Comparison of ENCODE assay signal across 11 mouse cellular contexts in genomic region chr11:6174719-6175118, GRCm38 (mm10). TPM values are rescaled to one million over a fixed set of nuclear protein-coding genes. Genes with fewer than 3 reads are reported as not detected.
DNase-seq lines count a peak whose midpoint lies in the region; TF ChIP-seq lines count a peak whose summit lies in the region.
"Had no signal": no experiment of that assay in that cellular context is flagged by ENCODE, and none has a peak within 500 bp of the region (broad histone marks: within the 10 kb centered on the region; RNA-seq: fewer than 3 reads in every experiment).

No protein-coding gene starts in this region.

- H3K27me3 ChIP-seq in kidney, adult 2 months (replicated peaks; ENCODE audit: control insufficient read depth, insufficient read depth, low read length): no peaks in the 10 kb centered on the region
- H3K27me3 ChIP-seq: embryonic facial prominence, embryonic 12.5 days; lung, embryonic 15.5 days; Patski had no signal

- WGBS in kidney, adult 2 months: 31% methylated on average over 7 of the region's 7 CpGs

- peaks cover 5% of the 10 kb centered on the region; the same call in 1 of the 2 replicates for H3K4me1 ChIP-seq in kidney, adult 2 months (ENCODE audit: control insufficient read depth, insufficient read depth, low read length)

- H3K27ac ChIP-seq in kidney, adult 2 months (ENCODE audit: insufficient read depth, low read depth, low read length): no peak overlapping the region
- H3K27ac ChIP-seq: embryonic facial prominence, embryonic 12.5 days; lung, embryonic 15.5 days had no signal

- TF ChIP-seq POLR2A in kidney, adult 2 months (IDR thresholded peaks at IDR 0.05; ENCODE audit: low read depth, low read length): no peak

- no peak for TF ChIP-seq CTCF in kidney, adult 2 months (conservative IDR thresholded peaks at IDR 0.05; ENCODE audit: insufficient read depth, insufficient read length, low read depth, low read length)

- H3K4me3 ChIP-seq in kidney, adult 2 months (ENCODE audit: insufficient read depth, low read depth, low read length): no peak overlapping the region
- H3K4me3 ChIP-seq: embryonic facial prominence, embryonic 12.5 days; lung, embryonic 15.5 days had no signal

- no peaks in the 10 kb centered on the region for H3K36me3 ChIP-seq in kidney, adult 2 months (ENCODE audit: control insufficient read depth, insufficient read depth, low read length)
- H3K36me3 ChIP-seq: embryonic facial prominence, embryonic 12.5 days; lung, embryonic 15.5 days had no signal

- DNase-seq in kidney, postnatal 10 days: peak; percentile 30
- no peak for DNase-seq in kidney, adult 2 months
- DNase-seq in NIH3T3 (ENCODE audit: low read depth): peak; percentile 53
- DNase-seq in heart, adult 9 months (ENCODE audit: low spot score in 2 of 2): peak; percentile 56 to 65
- peak; percentile 35 for DNase-seq in lung, postnatal 10 days
- DNase-seq in urinary bladder, adult 2 months (ENCODE audit: low spot score): no peak
- DNase-seq in urinary bladder, postnatal 4 days (ENCODE audit: low spot score in 2 of 2): no peak
- DNase-seq in yolk sac, embryonic 10.5 days (ENCODE audit: low spot score): no peak

RNA-seq across cellular contexts. Expression of gene A730071L15Rik, which starts 25.1 kb away (rescaled TPM):
- 0.18 and 0.20 TPM in 2 replicates for polyA plus RNA-seq in kidney, adult 2 months (2012; rRNA removed)
- polyA plus RNA-seq in urinary bladder, adult 2 months (2012; rRNA removed): 0.31 and 0.32 TPM in 2 replicates

RNA-seq across cellular contexts. Expression of gene Nudcd3, which starts 25.5 kb away (rescaled TPM):
- polyA plus RNA-seq in kidney, adult 2 months (2012; rRNA removed): 39.6 and 40.8 TPM in 2 replicates
- 49.9 and 57.6 TPM in 2 replicates for polyA plus RNA-seq in urinary bladder, adult 2 months (2012; rRNA removed)

RNA-seq across cellular contexts. Expression of gene Npc1l1, which starts 55.2 kb away (rescaled TPM):
- polyA plus RNA-seq in kidney, adult 2 months (2012; rRNA removed): 0.06 and 0.11 TPM in 2 replicates
- 0.16 and 0.18 TPM in 2 replicates for polyA plus RNA-seq in urinary bladder, adult 2 months (2012; rRNA removed)

Comparison
In these comparisons a context has a peak if more than half of its experiments do, and no peak if none do; other contexts are left out.
1. DNase-seq: peak in kidney, postnatal 10 days (single experiment), NIH3T3 (single experiment), heart, adult 9 months (2 of 2) and lung, postnatal 10 days (single experiment); none in kidney, adult 2 months (single experiment), urinary bladder, adult 2 months (single experiment), urinary bladder, postnatal 4 days (0 of 2) and yolk sac, embryonic 10.5 days (single experiment).